Mouse (Mus musculus) midbrain, postnatal 0 days (tissue): ENCODE results near the gene Kdm5b. TPM values are rescaled to one million over a fixed set of nuclear protein-coding genes. Genes with fewer than 3 reads are reported as not detected.
"Not testable (repeated sequence)": the region's sequence is repeated elsewhere in the genome, so short reads cannot be mapped to it uniquely, and the experiment has no call there.

ENCODE experiments used
- ATAC-seq: fragments of 200-750 bp; cut with Nextera tagmentation; 2 replicates; pipeline ENCODE4 v1.8.0; 2017; ENCODE audit warnings: moderate number of reproducible peaks, mild to moderate bottlenecking, moderate TSS enrichment, moderate library complexity; ENCODE audit not compliant: low FRiP score
- DNase-seq: peaks from one replicate; pipeline ENCODE4 v3.0.0-alpha.2; 2015; ENCODE audit warnings: low spot score
- H3K27ac ChIP-seq: fragments of 300-500 bp; sonication (generic); 2 replicates; pipeline ENCODE4 v1.5.1; 2014; ENCODE audit warnings: low read depth, mild to moderate bottlenecking, low read length, mixed read lengths
- H3K27me3 ChIP-seq: fragments of 300-500 bp; sonication (generic); 2 replicates; pipeline ENCODE4 v1.6.1; 2014; ENCODE audit warnings: low read length, control low read depth, mixed read lengths; ENCODE audit not compliant: insufficient read depth
- H3K36me3 ChIP-seq: fragments of 300-500 bp; sonication (generic); 2 replicates; pipeline ENCODE4 v1.6.1; 2014; ENCODE audit warnings: low read length, control low read depth, mixed read lengths; ENCODE audit not compliant: insufficient read depth
- H3K4me1 ChIP-seq: fragments of 300-500 bp; sonication (generic); 2 replicates; pipeline ENCODE4 v1.6.1; 2014; ENCODE audit warnings: mild to moderate bottlenecking, control low read depth, antibody characterized with exemption, low read length, mixed read lengths; ENCODE audit not compliant: insufficient read depth
- H3K4me2 ChIP-seq: fragments of 300-500 bp; sonication (generic); 2 replicates; pipeline ENCODE4 v1.6.1; 2014; ENCODE audit warnings: low read depth, mild to moderate bottlenecking, low read length, mixed read lengths; ENCODE audit not compliant: poor library complexity, severe bottlenecking
- H3K4me3 ChIP-seq: fragments of 300-500 bp; sonication (generic); 2 replicates; pipeline ENCODE4 v1.5.1; 2014; ENCODE audit warnings: low read depth, mild to moderate bottlenecking, low read length, moderate library complexity
- H3K9ac ChIP-seq: fragments of 300-500 bp; sonication (generic); replicated peaks from 2 replicates; pipeline ENCODE4 v1.6.1; 2014; ENCODE audit warnings: mild to moderate bottlenecking, low read length, moderate library complexity, mixed read lengths; ENCODE audit not compliant: poor library complexity, severe bottlenecking
- H3K9me3 ChIP-seq: fragments of 300-500 bp; sonication (generic); 2 replicates; pipeline ENCODE4 v1.6.1; 2016; ENCODE audit warnings: low read length, control low read depth
- CTCF ChIP-seq: IDR thresholded peaks from 2 replicates; pipeline ENCODE4 v1.5.1; 2016; ENCODE audit warnings: antibody characterized with exemption, mild to moderate bottlenecking
- WGBS: fragments of 180-500 bp; shearing (Covaris S2); extraction: QIAGEN DNeasy Blood & Tissue Kit; methylation state at CpG from one replicate; pipeline ENCODE4 v1.1.7; 2014; 5-methylcytosine and 5-hydroxymethylcytosine counted together
- polyA plus RNA-seq: library from polyadenylated mRNA; unstranded; fragments of >200 nt; fragmentation: Nextera tagmentation; extraction: Ambion mirVana; gene quantifications from 2 replicates; pipeline ENCODE4 v1.2.1, GENCODE M21; 2015
- total RNA-seq: library from RNA; depleted of rRNA; stranded (reverse); fragments of >200 nt; gene quantifications from 2 replicates; pipeline ENCODE4 v1.2.3, GENCODE M21; 2014

Kdm5b gene
- total and polyA plus RNA-seq, 2 experiments from 2014 or later = 43.7 to 65.9 TPM

GRCm38 (mm10) chr1:134522325-134522724 lies 37.6 kb upstream of the Kdm5b start:
- no peak overlapping the region for H3K4me3 ChIP-seq
- H3K4me2 ChIP-seq = no peak overlapping the region
- H3K36me3 ChIP-seq = no peaks in the 10 kb centered on the region
- ATAC-seq (no peak), DNase-seq (no peak)
- no peaks in the 10 kb centered on the region for H3K27me3 ChIP-seq
- H3K4me1 ChIP-seq = no peaks in the 10 kb centered on the region
- H3K27ac ChIP-seq = no peak overlapping the region
- no peaks in the 10 kb centered on the region for H3K9me3 ChIP-seq
- TF ChIP-seq CTCF = no peak
- H3K9ac ChIP-seq = no peak overlapping the region
- WGBS = 57% methylated on average over 2 of the region's 2 CpGs

GRCm38 (mm10) chr1:134524424-134524823 lies 35.5 kb upstream of the Kdm5b start:
- Histone ChIP-seq H3K27ac (no peak overlapping the region), H3K27me3 (no peaks in the 10 kb centered on the region), H3K36me3 (no peaks in the 10 kb centered on the region), H3K4me1 (no peaks in the 10 kb centered on the region), H3K9me3 (no peaks in the 10 kb centered on the region), H3K4me2 (no peak overlapping the region), H3K4me3 (no peak overlapping the region), H3K9ac (no peak overlapping the region)
- ATAC-seq = no peak
- TF ChIP-seq CTCF = peak; percentile 45
- WGBS = 70% methylated on average over 5 of the region's 5 CpGs
- DNase-seq = peak; percentile 12

- Histone ChIP-seq H3K4me3 (no peak overlapping the region), H3K4me1 (no peaks in the 10 kb centered on the region), H3K36me3 (no peaks in the 10 kb centered on the region), H3K27me3 (no peaks in the 10 kb centered on the region), H3K9me3 (no peaks in the 10 kb centered on the region), H3K4me2 (no peak overlapping the region), H3K27ac (no peak overlapping the region), H3K9ac (no peak overlapping the region)
- WGBS = 88% methylated on average over 1 of the region's 1 CpGs
- no peak for DNase-seq
- ATAC-seq = no peak
- TF ChIP-seq CTCF = no peak
Observed at GRCm38 (mm10) chr1:134525015-134525414, 35.0 kb upstream of the Kdm5b start.

- Histone ChIP-seq H3K27me3 (no peaks in the 10 kb centered on the region), H3K4me2 (no peak overlapping the region), H3K4me1 (no peaks in the 10 kb centered on the region), H3K4me3 (no peak overlapping the region), H3K9me3 (no peaks in the 10 kb centered on the region), H3K9ac (no peak overlapping the region), H3K27ac (no peak overlapping the region), H3K36me3 (no peaks in the 10 kb centered on the region)
- WGBS = 88% methylated on average over 6 of the region's 6 CpGs
- no peak for TF ChIP-seq CTCF
- ATAC-seq (no peak), DNase-seq (no peak)
Observed at GRCm38 (mm10) chr1:134526752-134527151, 33.2 kb upstream of the Kdm5b start.

- Histone ChIP-seq H3K4me2 (no peak overlapping the region), H3K4me1 (no peaks in the 10 kb centered on the region), H3K4me3 (no peak overlapping the region), H3K9ac (no peak overlapping the region), H3K27ac (peak overlapping the region; percentile 6; the same call in 1 of the 2 replicates), H3K36me3 (no peaks in the 10 kb centered on the region), H3K27me3 (no peaks in the 10 kb centered on the region), H3K9me3 (no peaks in the 10 kb centered on the region)
- WGBS = 73% methylated on average over 6 of the region's 6 CpGs
- TF ChIP-seq CTCF = no peak
- DNase-seq = peak; percentile 53
- peak; percentile 69; the same call in 1 of the 2 replicates for ATAC-seq
Observed at GRCm38 (mm10) chr1:134530618-134531017, 29.4 kb upstream of the Kdm5b start.

GRCm38 (mm10) chr1:134533710-134534109 lies 26.3 kb upstream of the Kdm5b start:
- not testable (repeated sequence) for H3K36me3 ChIP-seq, ATAC-seq, H3K27me3 ChIP-seq, DNase-seq, H3K9ac ChIP-seq, H3K9me3 ChIP-seq, H3K4me3 ChIP-seq, H3K27ac ChIP-seq, H3K4me2 ChIP-seq, H3K4me1 ChIP-seq
- WGBS = 94% methylated on average over 10 of the region's 10 CpGs
